Comparison of ENCODE assay signal across 28 mouse cellular contexts in the genomic region with DNA sequence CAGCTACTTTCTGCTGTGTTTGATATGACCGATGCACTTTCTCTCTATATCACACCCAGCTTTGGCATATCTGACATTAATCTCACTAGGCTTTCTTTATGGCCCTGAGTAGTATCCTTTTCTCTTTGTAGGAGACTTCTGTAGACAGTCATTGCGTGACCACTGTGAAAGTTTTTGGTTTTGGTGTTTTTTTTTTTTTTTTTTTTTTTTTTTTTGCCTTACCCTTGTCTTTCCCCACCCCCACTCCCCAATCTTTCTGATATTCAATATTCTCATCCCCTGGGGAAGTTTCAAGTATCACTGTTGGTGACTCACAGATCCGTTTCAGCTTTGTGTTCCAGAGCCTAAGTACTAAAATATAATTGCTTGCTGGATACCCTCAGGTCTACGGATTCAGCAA.
"Had no signal": no experiment of that assay in that cellular context is flagged by ENCODE, and none has a peak within 500 bp of the region (broad histone marks: within the 10 kb centered on the region; RNA-seq: fewer than 3 reads in every experiment).

No protein-coding gene starts in this region.

- DNase-seq: liver; liver, embryonic 13.5 days; liver, postnatal 0 days; lung, adult 18-20 months; lung, adult 2 months; lung, embryonic 14.5 days; lung, postnatal 10 days; lung, postnatal 14 days; lung, postnatal 36 days; lung, postnatal 4 days; midbrain, embryonic 14.5 days had no signal

- H3K27ac ChIP-seq: limb, embryonic 10.5 days; limb, embryonic 12.5 days; limb, embryonic 13.5 days; limb, embryonic 15.5 days; liver, embryonic 12.5 days; liver, embryonic 13.5 days; liver, embryonic 14.5 days; liver, embryonic 15.5 days; lung, embryonic 15.5 days; macrophage; midbrain, embryonic 10.5 days; midbrain, embryonic 12.5 days; midbrain, embryonic 13.5 days; midbrain, embryonic 15.5 days; neural tube, embryonic 12.5 days had no signal

- H3K27me3 ChIP-seq: limb, embryonic 12.5 days; limb, embryonic 13.5 days; limb, embryonic 15.5 days; liver, embryonic 12.5 days; liver, embryonic 13.5 days; liver, embryonic 15.5 days; lung, embryonic 15.5 days; megakaryocyte, embryonic 14.5 days; midbrain, embryonic 12.5 days; midbrain, embryonic 13.5 days; midbrain, embryonic 15.5 days; neural tube, embryonic 12.5 days had no signal

- H3K4me3 ChIP-seq: limb, embryonic 10.5 days; limb, embryonic 12.5 days; limb, embryonic 13.5 days; limb, embryonic 15.5 days; liver, embryonic 12.5 days; liver, embryonic 13.5 days; liver, embryonic 15.5 days; lung, embryonic 15.5 days; megakaryocyte, embryonic 14.5 days; midbrain, embryonic 10.5 days; midbrain, embryonic 12.5 days; midbrain, embryonic 13.5 days; midbrain, embryonic 15.5 days; neural tube, embryonic 12.5 days had no signal

- H3K4me2 ChIP-seq: limb, embryonic 12.5 days; limb, embryonic 13.5 days; limb, embryonic 15.5 days; liver, embryonic 11.5 days; liver, embryonic 12.5 days; liver, embryonic 13.5 days; liver, embryonic 15.5 days; lung, embryonic 14.5 days; lung, embryonic 15.5 days; midbrain, embryonic 11.5 days; midbrain, embryonic 12.5 days; midbrain, embryonic 13.5 days; midbrain, embryonic 15.5 days; neural tube, embryonic 12.5 days had no signal

- H3K9me3 ChIP-seq: limb, embryonic 10.5 days; limb, embryonic 12.5 days; limb, embryonic 13.5 days; limb, embryonic 15.5 days; liver, embryonic 12.5 days; liver, embryonic 13.5 days; liver, embryonic 15.5 days; lung, embryonic 15.5 days; megakaryocyte, embryonic 14.5 days; midbrain, embryonic 10.5 days; midbrain, embryonic 12.5 days; midbrain, embryonic 13.5 days; midbrain, embryonic 15.5 days; neural tube, embryonic 12.5 days had no signal

- H3K4me1 ChIP-seq: limb, embryonic 12.5 days; limb, embryonic 13.5 days; limb, embryonic 15.5 days; liver, embryonic 12.5 days; liver, embryonic 13.5 days; liver, embryonic 15.5 days; lung, embryonic 15.5 days; megakaryocyte, embryonic 14.5 days; midbrain, embryonic 10.5 days; midbrain, embryonic 12.5 days; midbrain, embryonic 13.5 days; midbrain, embryonic 15.5 days; neural tube, embryonic 12.5 days had no signal

- H3K36me3 ChIP-seq: limb, embryonic 10.5 days; limb, embryonic 12.5 days; limb, embryonic 13.5 days; limb, embryonic 15.5 days; liver, embryonic 12.5 days; liver, embryonic 13.5 days; liver, embryonic 15.5 days; lung, embryonic 15.5 days; midbrain, embryonic 10.5 days; midbrain, embryonic 12.5 days; midbrain, embryonic 13.5 days; midbrain, embryonic 15.5 days; neural tube, embryonic 12.5 days had no signal

- H3K9ac ChIP-seq: limb, embryonic 12.5 days; limb, embryonic 13.5 days; limb, embryonic 15.5 days; liver, embryonic 12.5 days; liver, embryonic 13.5 days; liver, embryonic 14.5 days; liver, embryonic 15.5 days; liver, postnatal 0 days; lung, embryonic 14.5 days; lung, embryonic 15.5 days; midbrain, embryonic 12.5 days; midbrain, embryonic 13.5 days; midbrain, embryonic 15.5 days; neural tube, embryonic 12.5 days had no signal
